Mouse (Mus musculus) Patski (cell line): ENCODE data around the gene Gjd3. TPM values are rescaled to one million over a fixed set of nuclear protein-coding genes. Genes with fewer than 3 reads are reported as not detected.
"Not testable (repeated sequence)": the region's sequence is repeated elsewhere in the genome, so short reads cannot be mapped to it uniquely, and the experiment has no call there.

Source experiments
- ATAC-seq: fragments of 100-300 bp; one replicate; pipeline ENCODE4 v1.8.0; 2021
- CTCF ChIA-PET: fragments of 350-600 bp; sonication (Branson Sonifier 250); formaldehyde crosslinking; loops from one replicate; lab custom pipeline; 2022; ENCODE audit warnings: inconsistent platforms; lab: Charles Lee
- POLR2A ChIA-PET: fragments of 350-600 bp; sonication (Branson Sonifier 250); formaldehyde crosslinking; loops from one replicate; lab custom pipeline; 2022; ENCODE audit warnings: antibody characterized with exemption, inconsistent platforms; lab: Charles Lee
- DNase-seq: peaks from one replicate; pipeline ENCODE4 v3.0.0-alpha.2; 2011; ENCODE audit warnings: low read depth, low spot score
- H3K27me3 ChIP-seq: fragments of 371-371 bp; one replicate; pipeline ENCODE4 v1.5.1; 2021
- CTCF ChIP-seq: fragments of 100-300 bp; IDR thresholded peaks from one replicate; pipeline ENCODE4 v1.5.1; 2021
- in situ Hi-C: fragments of 300-500 bp; cut with MboI; formaldehyde crosslinking; loops from 3 replicates; pipeline ENCODE4 v1.11.1; 2018; ENCODE audit warnings: low pct_unique_long_range_greater_than_20kb, mixed read lengths
- polyA plus RNA-seq: library from polyadenylated mRNA; unstranded; gene quantifications from one replicate; pipeline ENCODE4 v1.2.3, GENCODE M21; 2021

Gene Gjd3
- polyA plus RNA-seq, 1 experiment from 2014 or later = 0.19 TPM

DNA sequence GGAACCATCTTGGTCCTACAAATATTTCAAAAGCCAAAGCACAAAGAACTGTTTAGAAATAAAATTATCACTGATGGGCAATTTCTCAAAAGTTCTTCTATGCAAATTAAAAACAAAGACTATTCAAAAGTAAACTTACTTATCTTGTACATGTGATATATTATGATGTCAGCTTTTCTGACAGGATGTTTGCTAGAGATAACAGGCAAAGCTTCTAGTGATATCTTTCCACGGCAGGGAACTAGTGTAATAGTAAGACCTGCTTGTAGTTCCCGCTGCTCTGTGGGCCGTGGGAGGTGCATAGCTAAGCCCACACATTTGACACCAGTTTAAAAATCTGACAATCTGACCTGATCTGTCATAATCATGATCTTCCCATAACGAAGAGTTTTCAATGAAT lies 27.3 kb upstream of the Gjd3 start:
- no peak for ATAC-seq
- ChIA-PET CTCF (interaction anchor here (1.2 to 1.4 kb wide), 2 partner anchors 11 to 13 kb away, joined by 4 to 5 read pairs; no protein-coding TSS in a partner anchor), POLR2A (no interaction called here)
- no peak for TF ChIP-seq CTCF
- in situ Hi-C loops = no loop called here
- no peaks in the 10 kb centered on the region for H3K27me3 ChIP-seq
- no peak for DNase-seq

DNA sequence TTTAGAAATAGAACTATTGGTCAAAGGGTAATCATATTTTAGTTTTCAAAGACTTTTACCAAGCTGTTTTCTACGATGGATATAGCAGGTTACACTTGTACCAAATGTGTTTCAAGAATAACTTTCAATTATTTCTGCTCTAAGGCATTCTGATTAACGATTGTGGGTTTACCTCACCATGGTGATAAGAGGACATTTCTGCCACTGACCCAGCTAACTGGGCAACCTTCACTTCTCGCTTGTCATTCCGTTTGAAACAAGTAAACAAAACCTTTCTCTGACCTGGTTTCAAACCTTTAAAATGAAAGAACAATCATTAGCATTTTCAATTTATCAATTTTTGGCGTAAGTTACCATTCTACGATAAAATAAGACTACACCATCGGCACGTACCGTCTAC lies 24.0 kb upstream of the Gjd3 start:
- H3K27me3 ChIP-seq = no peaks in the 10 kb centered on the region
- TF ChIP-seq CTCF = no peak
- ChIA-PET CTCF (no interaction called here), POLR2A (no interaction called here)
- in situ Hi-C loops = no loop called here
- ATAC-seq (no peak), DNase-seq (no peak)

DNA sequence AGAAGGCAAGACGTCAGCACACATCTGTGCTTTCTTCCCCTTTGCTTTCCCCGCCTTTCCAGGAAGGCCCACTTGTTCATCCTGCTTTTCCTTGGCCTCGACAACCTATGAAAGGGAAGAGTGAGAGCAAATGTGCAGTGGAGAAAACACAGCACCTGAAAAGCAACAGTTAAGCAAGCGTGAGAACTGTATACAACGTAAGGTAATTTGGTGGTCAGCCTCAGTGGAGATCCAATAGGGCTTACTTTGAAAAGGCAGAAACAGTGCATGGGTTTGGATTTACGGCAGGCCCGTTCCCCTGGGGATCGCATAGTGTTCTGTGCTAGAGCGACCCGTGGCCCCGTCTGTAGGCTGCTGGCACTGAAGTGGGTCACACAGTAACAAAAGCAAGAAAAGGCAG lies 16.4 kb upstream of the Gjd3 start:
- ATAC-seq = no peak
- ChIA-PET POLR2A (no interaction called here), CTCF (no interaction called here)
- no peaks in the 10 kb centered on the region for H3K27me3 ChIP-seq
- TF ChIP-seq CTCF = no peak
- no peak for DNase-seq
- in situ Hi-C loops = no loop called here

DNA sequence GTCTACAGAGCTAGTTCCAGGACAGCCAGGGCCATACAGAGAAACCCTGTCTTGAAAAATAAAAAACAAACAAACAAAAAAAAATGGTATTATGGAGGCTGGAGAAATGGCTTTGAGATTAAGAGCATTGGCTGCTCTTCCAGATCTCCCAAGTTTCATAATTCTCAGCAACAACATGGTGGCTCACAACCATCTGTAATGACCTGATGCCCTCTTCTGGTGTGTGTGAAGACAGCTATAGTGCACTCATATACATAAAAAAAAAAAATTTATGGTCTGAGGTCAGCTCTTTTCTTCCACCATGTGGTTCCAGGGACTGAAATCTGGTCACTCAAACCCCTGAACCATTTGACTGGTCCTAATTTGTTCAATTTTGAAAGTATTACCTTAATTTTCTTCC lies 16.0 kb upstream of the Gjd3 start:
- no peak for ATAC-seq
- H3K27me3 ChIP-seq = no peaks in the 10 kb centered on the region
- peak; percentile 36 for TF ChIP-seq CTCF
- POLR2A ChIA-PET = no interaction called here
- in situ Hi-C loops = no loop called here
- DNase-seq = no peak
- CTCF ChIA-PET = no interaction called here

DNA sequence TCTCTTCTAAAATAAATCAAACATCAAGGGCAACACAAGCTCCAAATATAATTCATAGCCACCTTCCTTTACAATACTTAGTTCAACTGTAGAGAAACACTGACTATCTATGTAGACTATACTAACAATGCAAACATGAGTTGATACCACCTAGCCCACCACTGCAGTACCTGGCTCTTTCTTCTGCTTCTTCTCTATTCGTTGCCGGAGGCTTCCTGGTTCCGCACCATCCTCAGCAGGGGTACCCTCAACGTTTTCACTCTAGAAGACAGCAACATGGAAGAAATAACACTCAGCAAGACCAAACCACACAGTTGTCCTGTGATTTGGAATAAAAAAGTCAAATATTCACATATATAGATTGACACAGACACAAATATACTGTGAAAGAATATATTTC lies 14.8 kb upstream of the Gjd3 start:
- H3K27me3 ChIP-seq = no peaks in the 10 kb centered on the region
- TF ChIP-seq CTCF = no peak
- ChIA-PET POLR2A (interaction anchor here (0.6 kb wide), 1 partner anchor 111 kb away, joined by 3 read pairs; no protein-coding TSS in a partner anchor), CTCF (interaction anchor here (1.2 kb wide), 1 partner anchor 12 kb away, joined by 4 read pairs; no protein-coding TSS in a partner anchor)
- ATAC-seq = no peak
- in situ Hi-C loops = no loop called here
- no peak for DNase-seq

DNA sequence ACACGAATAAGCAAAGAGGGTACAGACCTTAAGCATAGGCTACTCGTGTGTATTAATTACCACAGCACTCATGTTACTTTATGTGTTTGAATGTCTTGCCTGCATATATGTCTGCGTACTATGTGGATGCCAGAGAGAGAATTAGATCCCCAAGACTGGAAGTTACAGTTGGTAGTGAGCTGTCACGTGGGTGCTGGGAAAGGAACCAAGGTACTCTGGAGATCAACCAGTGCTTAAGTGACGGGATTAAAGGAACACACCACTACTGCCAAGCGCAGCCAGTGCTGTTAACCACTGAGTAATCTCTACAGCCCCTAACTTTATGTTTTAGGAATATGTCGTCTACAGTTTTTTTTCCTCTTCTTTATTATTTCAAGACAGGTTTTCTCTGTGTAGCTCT lies 13.2 kb upstream of the Gjd3 start:
- H3K27me3 ChIP-seq = no peaks in the 10 kb centered on the region
- no peak for TF ChIP-seq CTCF
- in situ Hi-C loops = no loop called here
- POLR2A ChIA-PET = no interaction called here
- DNase-seq (no peak), ATAC-seq (no peak)
- CTCF ChIA-PET = no interaction called here

DNA sequence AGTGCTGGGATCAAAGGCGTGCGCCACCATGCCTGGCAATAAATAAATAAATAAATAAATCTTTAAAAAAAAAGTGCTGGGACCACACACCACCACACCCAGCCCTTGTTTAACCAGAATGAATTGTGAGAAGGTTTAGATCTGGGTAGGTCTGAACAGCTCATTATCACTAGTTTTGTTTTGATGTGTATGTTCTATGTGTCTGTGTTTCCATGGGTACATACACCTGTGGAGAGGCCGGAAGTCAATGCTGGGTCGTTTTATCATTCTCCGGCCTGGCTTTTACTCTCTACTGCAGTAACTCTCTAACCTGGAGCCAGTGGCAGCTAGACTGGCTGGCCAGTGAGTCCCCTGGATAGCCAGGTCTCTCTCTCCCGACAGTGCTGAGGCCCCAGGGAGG lies 8.1 kb upstream of the Gjd3 start:
- ATAC-seq (no peak), DNase-seq (no peak)
- POLR2A ChIA-PET = no interaction called here
- no peaks in the 10 kb centered on the region for H3K27me3 ChIP-seq
- CTCF ChIA-PET = interaction anchor here (1.1 to 1.5 kb wide), 3 partner anchors 10 to 59 kb away, joined by 3 read pairs; no protein-coding TSS in a partner anchor
- no peak for TF ChIP-seq CTCF
- in situ Hi-C loops = no loop called here

DNA sequence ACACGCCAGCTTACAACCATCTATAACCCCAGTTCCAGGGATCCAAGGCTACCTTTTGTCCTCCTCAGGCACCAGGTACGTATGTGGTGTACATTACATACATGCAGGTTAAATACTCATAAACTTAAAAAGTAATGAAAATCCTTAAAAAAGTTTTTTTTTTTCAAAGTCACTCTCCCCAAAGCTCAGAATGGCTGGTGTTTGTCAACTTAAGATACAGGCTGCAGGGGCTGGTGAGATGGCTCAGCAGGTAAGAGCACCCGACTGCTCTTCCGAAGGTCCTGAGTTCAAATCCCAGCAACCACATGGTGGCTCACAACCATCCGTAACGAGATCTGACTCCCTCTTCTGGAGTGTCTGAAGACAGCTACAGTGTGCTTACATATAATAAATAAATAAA lies 5.4 kb upstream of the Gjd3 start:
- POLR2A ChIA-PET = interaction anchor here (0.7 kb wide), 1 partner anchor 192 kb away, joined by 3 read pairs; no protein-coding TSS in a partner anchor
- CTCF ChIA-PET = interaction anchor here (0.8 kb wide), 1 partner anchor 77 kb away, joined by 3 read pairs; no protein-coding TSS in a partner anchor
- DNase-seq, H3K27me3 ChIP-seq, ATAC-seq, in situ Hi-C loops: not testable (repeated sequence)

DNA sequence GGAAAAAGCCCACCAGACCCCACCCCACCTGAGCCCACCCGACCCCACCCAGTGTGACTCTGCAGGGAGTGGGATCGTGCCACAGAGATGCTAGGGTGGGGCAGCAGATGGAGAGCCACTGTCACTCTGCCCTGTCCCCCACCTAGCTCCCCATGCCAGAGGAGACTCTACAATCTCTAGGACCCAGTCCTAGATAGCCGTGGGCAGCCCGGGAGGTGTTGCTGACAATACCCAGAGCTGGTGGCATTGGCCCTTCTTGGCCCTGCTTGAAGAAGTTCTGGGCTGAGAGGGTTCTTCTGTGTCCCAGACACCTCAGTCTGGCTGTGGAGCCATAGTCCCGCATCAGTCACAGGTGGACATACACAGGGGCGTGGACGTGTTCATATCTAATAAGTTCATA lies 2.7 kb upstream of the Gjd3 start:
- CTCF ChIA-PET = no interaction called here
- no peak for TF ChIP-seq CTCF

DNA sequence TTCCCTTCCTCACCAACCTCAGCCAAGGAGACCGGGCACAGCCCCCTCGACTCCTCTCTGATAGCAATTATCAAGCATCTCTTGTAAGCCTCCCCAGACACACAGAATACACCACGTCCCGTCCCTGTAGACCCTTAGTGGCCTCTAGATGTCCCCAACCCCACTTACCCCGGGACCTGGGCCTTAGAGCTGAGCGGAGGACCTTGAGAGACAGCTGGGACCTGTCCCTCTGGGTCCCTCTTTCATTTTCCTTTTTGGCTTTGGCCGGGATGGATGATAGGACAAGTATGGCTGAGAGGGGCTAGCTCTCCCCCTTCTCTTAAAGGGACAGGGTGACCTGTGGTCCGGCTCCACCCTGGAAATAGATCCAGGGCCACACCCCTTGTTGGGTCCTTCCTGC lies 735 bp upstream of the Gjd3 start:
- CTCF ChIA-PET = no interaction called here
- ATAC-seq (no peak), DNase-seq (no peak)
- H3K27me3 ChIP-seq = no peaks in the 10 kb centered on the region
- TF ChIP-seq CTCF = no peak
- POLR2A ChIA-PET = interaction anchor here (1.6 kb wide), 1 partner anchor 11 kb away, joined by 4 read pairs; no protein-coding TSS in a partner anchor
- in situ Hi-C loops = no loop called here

More for the DNA sequence above, 2.7 kb upstream of the Gjd3 start:
- no peaks in the 10 kb centered on the region for H3K27me3 ChIP-seq
- ATAC-seq = no peak
- DNase-seq = no peak
- in situ Hi-C loops = no loop called here
- POLR2A ChIA-PET = no interaction called here

DNA sequence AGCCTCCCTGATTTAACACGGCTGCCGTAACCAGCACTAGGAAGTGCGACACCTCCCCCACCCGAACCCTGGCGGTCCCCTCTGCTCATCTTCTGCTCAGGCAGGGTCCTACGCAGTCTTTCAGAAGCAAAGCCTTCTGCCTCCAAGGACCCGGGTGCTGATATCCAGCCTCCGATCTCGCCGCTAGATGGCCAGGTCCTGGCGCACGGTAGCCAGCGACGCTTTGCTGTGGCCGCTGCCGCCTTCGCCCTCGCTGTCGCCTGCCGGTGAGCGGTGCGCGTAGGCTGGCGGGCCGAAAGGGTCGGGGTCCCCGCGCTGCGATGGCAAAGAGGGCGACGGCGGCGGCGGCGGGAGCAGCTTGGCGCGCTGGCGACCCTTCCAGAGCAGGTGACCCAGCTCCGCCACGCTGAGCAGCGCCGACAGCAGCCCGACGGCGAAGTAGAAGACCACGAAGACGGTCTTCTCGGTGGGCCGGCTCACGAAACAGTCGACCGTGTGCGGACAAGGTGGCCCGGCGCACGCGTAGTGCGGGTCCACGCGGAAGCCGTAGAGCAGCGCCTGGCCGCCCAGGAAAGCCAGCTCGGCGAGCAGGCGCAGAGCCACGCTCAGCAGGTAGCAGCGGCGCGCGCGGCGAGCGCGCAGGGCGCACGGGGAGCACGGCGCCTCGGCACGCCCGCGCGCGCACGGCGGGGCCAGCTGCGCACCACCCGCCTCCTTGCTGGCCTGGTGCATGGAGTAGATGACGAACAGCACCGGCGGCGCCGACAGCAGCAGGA lies 631 bp downstream of the Gjd3 start:
- no peaks in the 10 kb centered on the region for H3K27me3 ChIP-seq
- DNase-seq (no peak), ATAC-seq (peak; percentile 52)
- CTCF ChIA-PET = no interaction called here
- POLR2A ChIA-PET = interaction anchor here (0.5 to 1.4 kb wide), 4 partner anchors 19 to 140 kb away, joined by 3 to 10 read pairs (median 4); no protein-coding TSS in a partner anchor
- peak; percentile 97 for TF ChIP-seq CTCF
- in situ Hi-C loops = no loop called here
